Mouse (Mus musculus) liver, adult 2 months (tissue): ENCODE results near the gene Lama5. TPM values are rescaled to one million over a fixed set of nuclear protein-coding genes. Genes with fewer than 3 reads are reported as not detected.

Source experiments
- DNase-seq: peaks from one replicate; pipeline ENCODE4 v3.0.0-alpha.2; 2011; ENCODE audit warnings: low read depth, low spot score; ENCODE audit errors: extremely low read depth
- H3K27ac ChIP-seq: fragments of 200-500 bp; replicated peaks from 2 replicates; pipeline ENCODE4 v1.5.1; 2012; ENCODE audit warnings: low read depth, mild to moderate bottlenecking, control low read depth, inconsistent platforms, low read length; ENCODE audit not compliant: insufficient read depth
- H3K27me3 ChIP-seq: fragments of 200-500 bp; 2 replicates; pipeline ENCODE4 v1.6.1; 2012; ENCODE audit warnings: mild to moderate bottlenecking, moderate library complexity, low read length, inconsistent platforms; ENCODE audit not compliant: control insufficient read depth, insufficient read depth
- H3K36me3 ChIP-seq: fragments of 200-500 bp; 2 replicates; pipeline ENCODE4 v1.6.1; 2012; ENCODE audit warnings: low read length, inconsistent platforms; ENCODE audit not compliant: control insufficient read depth, insufficient read depth
- H3K4me1 ChIP-seq: fragments of 200-500 bp; 2 replicates; pipeline ENCODE4 v1.6.1; 2011; ENCODE audit warnings: low read length; ENCODE audit not compliant: control insufficient read depth, insufficient read depth
- H3K4me3 ChIP-seq: fragments of 200-500 bp; 2 replicates; pipeline ENCODE4 v1.5.1; 2011; ENCODE audit warnings: low read depth, mild to moderate bottlenecking, control low read depth, low read length, moderate library complexity; ENCODE audit not compliant: insufficient read depth
- H3K79me2 ChIP-seq: fragments of 200-500 bp; 2 replicates; pipeline ENCODE4 v1.6.1; 2012; ENCODE audit warnings: inconsistent platforms, mild to moderate bottlenecking, low read length, moderate library complexity; ENCODE audit not compliant: control insufficient read depth, insufficient read depth
- H3K9ac ChIP-seq: fragments of 200-500 bp; 2 replicates; pipeline ENCODE4 v1.6.1; 2012; ENCODE audit warnings: low read depth, mild to moderate bottlenecking, control low read depth, inconsistent platforms, low read length
- CTCF ChIP-seq: fragments of 200-500 bp; IDR thresholded peaks from 2 replicates; pipeline ENCODE4 v1.5.1; 2011; ENCODE audit warnings: low read depth, low read length, control low read depth
- POLR2A ChIP-seq: fragments of 200-500 bp; IDR thresholded peaks from 2 replicates; pipeline ENCODE4 v1.6.1; 2011; ENCODE audit warnings: low read length, control low read depth; ENCODE audit not compliant: insufficient read depth; ENCODE audit errors: extremely low read depth
- WGBS: fragments of 180-500 bp; shearing (Covaris S2); methylation state at CpG from one replicate; pipeline ENCODE4 v1.1.7; 2018; 5-methylcytosine and 5-hydroxymethylcytosine counted together
- polyA plus RNA-seq: library from polyadenylated mRNA; depleted of rRNA; stranded (reverse); fragments of >200 nt; gene quantifications from 2 replicates; pipeline ENCODE4 v1.2.3, GENCODE M21; 2012
- total RNA-seq: library from RNA; depleted of rRNA; stranded (reverse); fragments of >200 nt; gene quantifications from 2 replicates; pipeline ENCODE4 v1.2.3, GENCODE M21; 2014

Lama5 gene
- total and polyA plus RNA-seq, 2 experiments = 0.65 to 4.0 TPM

DNA sequence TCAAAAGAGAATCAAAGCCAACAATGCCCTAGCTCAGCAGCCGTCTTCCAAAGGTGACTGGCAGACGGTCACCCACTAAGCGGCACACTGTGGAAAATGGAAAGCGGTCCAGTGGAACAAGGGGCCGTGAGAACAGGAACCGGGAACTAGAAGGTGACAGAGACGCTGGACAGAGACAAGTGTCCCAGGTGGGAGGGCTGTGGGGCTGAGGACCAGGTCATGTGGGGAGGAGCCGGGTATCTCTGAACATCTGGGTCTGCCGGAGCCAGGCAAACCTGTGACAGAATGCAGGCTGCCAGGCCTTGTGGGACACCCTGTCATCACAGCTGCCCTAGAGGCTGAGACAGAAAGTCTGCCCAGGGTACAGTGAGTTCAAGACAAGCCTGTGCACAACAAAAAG is 21.2 kb downstream of the Lama5 start:
- H3K27ac ChIP-seq = no peak overlapping the region
- H3K4me1 ChIP-seq = no peaks in the 10 kb centered on the region
- no peak for DNase-seq
- no peaks in the 10 kb centered on the region for H3K79me2 ChIP-seq
- H3K36me3 ChIP-seq = no peaks in the 10 kb centered on the region
- H3K4me3 ChIP-seq = no peak overlapping the region
- 93% methylated on average over 9 of the region's 9 CpGs for WGBS
- no peak overlapping the region for H3K9ac ChIP-seq
- TF ChIP-seq POLR2A = no peak
- no peak for TF ChIP-seq CTCF
- H3K27me3 ChIP-seq = no peaks in the 10 kb centered on the region

- Histone ChIP-seq H3K27ac (no peak overlapping the region), H3K4me1 (no peaks in the 10 kb centered on the region), H3K27me3 (no peaks in the 10 kb centered on the region), H3K4me3 (no peak overlapping the region), H3K36me3 (no peaks in the 10 kb centered on the region), H3K9ac (no peak overlapping the region), H3K79me2 (no peaks in the 10 kb centered on the region)
- no peak for DNase-seq
- no peak for TF ChIP-seq POLR2A
- no peak for TF ChIP-seq CTCF
- 79% methylated on average over 10 of the region's 10 CpGs for WGBS
Measured at GRCm38 (mm10) chr2:180202805-180203204, 22.9 kb downstream of the Lama5 start.

GRCm38 (mm10) chr2:180202263-180202662 is 23.4 kb downstream of the Lama5 start:
- no peaks in the 10 kb centered on the region for H3K4me1 ChIP-seq
- H3K27me3 ChIP-seq = no peaks in the 10 kb centered on the region
- H3K27ac ChIP-seq = no peak overlapping the region
- TF ChIP-seq POLR2A (no peak), CTCF (no peak)
- no peak overlapping the region for H3K4me3 ChIP-seq
- no peak for DNase-seq
- H3K36me3 ChIP-seq = no peaks in the 10 kb centered on the region
- WGBS = 98% methylated on average over 14 of the region's 14 CpGs
- no peaks in the 10 kb centered on the region for H3K79me2 ChIP-seq
- no peak overlapping the region for H3K9ac ChIP-seq

DNA sequence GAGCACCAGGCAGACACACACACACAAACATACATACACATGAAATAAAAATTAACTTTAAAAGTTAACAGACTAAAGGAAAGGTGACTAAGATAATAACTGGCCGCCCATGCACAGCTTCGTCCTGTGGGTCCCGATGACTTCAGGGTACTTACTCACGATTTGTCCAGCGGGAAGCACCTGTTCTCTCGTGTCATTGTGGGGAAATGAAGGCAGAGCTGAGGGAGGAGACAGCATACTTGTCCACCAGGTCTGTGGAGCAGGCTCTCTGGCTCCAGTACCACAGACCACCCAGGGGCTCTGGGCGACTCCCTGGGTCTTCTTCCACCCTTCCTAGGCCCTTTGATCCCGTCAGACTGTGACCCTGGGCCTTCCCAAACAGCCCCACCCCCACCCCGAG is 24.4 kb downstream of the Lama5 start:
- H3K27me3 ChIP-seq = no peaks in the 10 kb centered on the region
- no peak overlapping the region for H3K9ac ChIP-seq
- H3K4me3 ChIP-seq = no peak overlapping the region
- H3K36me3 ChIP-seq = no peaks in the 10 kb centered on the region
- no peak for DNase-seq
- H3K27ac ChIP-seq = no peak overlapping the region
- TF ChIP-seq CTCF (no peak), POLR2A (no peak)
- H3K79me2 ChIP-seq = no peaks in the 10 kb centered on the region
- H3K4me1 ChIP-seq = no peaks in the 10 kb centered on the region
- WGBS = 85% methylated on average over 9 of the region's 9 CpGs

GRCm38 (mm10) chr2:180200681-180201080 is 25.0 kb downstream of the Lama5 start:
- Histone ChIP-seq H3K27me3 (no peaks in the 10 kb centered on the region), H3K36me3 (no peaks in the 10 kb centered on the region), H3K27ac (no peak overlapping the region), H3K4me1 (no peaks in the 10 kb centered on the region), H3K79me2 (no peaks in the 10 kb centered on the region), H3K9ac (no peak overlapping the region), H3K4me3 (no peak overlapping the region)
- DNase-seq = no peak
- WGBS = 69% methylated on average over 11 of the region's 11 CpGs
- TF ChIP-seq CTCF (no peak), POLR2A (no peak)

- TF ChIP-seq CTCF = no peak
- TF ChIP-seq POLR2A = no peak
- Histone ChIP-seq H3K79me2 (no peaks in the 10 kb centered on the region), H3K4me3 (no peak overlapping the region), H3K27ac (no peak overlapping the region), H3K36me3 (no peaks in the 10 kb centered on the region), H3K9ac (no peak overlapping the region), H3K4me1 (no peaks in the 10 kb centered on the region), H3K27me3 (no peaks in the 10 kb centered on the region)
- DNase-seq = no peak
- 95% methylated on average over 10 of the region's 10 CpGs for WGBS
Measured at GRCm38 (mm10) chr2:180198782-180199181, 26.9 kb downstream of the Lama5 start.
